Mouse (Mus musculus) CD4-positive, CD25-positive, alpha-beta regulatory T cell, adult 2 months (primary cell): Measurements from ENCODE around the gene Usp46.

Source experiments
- DNase-seq: peaks from one replicate; pipeline ENCODE4 v3.0.0-alpha.2; 2012; ENCODE audit warnings: low read depth, low spot score

Usp46 gene

GRCm38 (mm10) chr5:74067831-74068713, at the start of gene Usp46:
TSS of gene Usp46 (minus strand) at chr5:74068431.
- DNase-seq, result peak; percentile 85

- no peak for DNase-seq
These were observed 45.9 kb upstream of the Usp46 start for GRCm38 (mm10) chr5:74113961-74114689.

GRCm38 (mm10) chr5:74105445-74105844, 37.2 kb upstream of the Usp46 start:
- no peak for DNase-seq

GRCm38 (mm10) chr5:74101761-74102160, 33.5 kb upstream of the Usp46 start:
- DNase-seq, result no peak

GRCm38 (mm10) chr5:74099046-74099445, 30.8 kb upstream of the Usp46 start:
- no peak for DNase-seq

GRCm38 (mm10) chr5:74097854-74098220, 29.6 kb upstream of the Usp46 start:
- DNase-seq, result no peak

GRCm38 (mm10) chr5:74097116-74097853, 29.1 kb upstream of the Usp46 start:
- no peak for DNase-seq

GRCm38 (mm10) chr5:74096060-74096459, 27.8 kb upstream of the Usp46 start:
- DNase-seq, result no peak

GRCm38 (mm10) chr5:74095611-74096010, 27.4 kb upstream of the Usp46 start:
- no peak for DNase-seq

GRCm38 (mm10) chr5:74094841-74095437, 26.7 kb upstream of the Usp46 start:
- no peak for DNase-seq

GRCm38 (mm10) chr5:74093556-74094428, 25.6 kb upstream of the Usp46 start:
- DNase-seq, result no peak

- DNase-seq, result peak; percentile 96
These were observed 24.8 kb upstream of the Usp46 start for GRCm38 (mm10) chr5:74092833-74093555.

- no peak for DNase-seq
These were observed 24.2 kb upstream of the Usp46 start for GRCm38 (mm10) chr5:74092481-74092832.

GRCm38 (mm10) chr5:74089643-74090042, 21.4 kb upstream of the Usp46 start:
- no peak for DNase-seq

GRCm38 (mm10) chr5:74081756-74082155, 13.5 kb upstream of the Usp46 start:
- DNase-seq, result no peak

GRCm38 (mm10) chr5:74078861-74079615, 10.8 kb upstream of the Usp46 start:
- DNase-seq, result peak; percentile 36

GRCm38 (mm10) chr5:74078400-74078799, 10.2 kb upstream of the Usp46 start:
- no peak for DNase-seq

GRCm38 (mm10) chr5:74077959-74078358, 9.7 kb upstream of the Usp46 start:
- no peak for DNase-seq

GRCm38 (mm10) chr5:74076759-74077158, 8.5 kb upstream of the Usp46 start:
- no peak for DNase-seq
